Mouse (Mus musculus) urinary bladder, postnatal 4 days (tissue): Measurements from ENCODE around the gene Hist1h3g.

Source experiments
- DNase-seq, 2 experiments: peaks; one replicate each; pipeline ENCODE4 v3.0.0; 2021 to 2022; ENCODE audit warnings: low spot score in 2 of 2

The Hist1h3g gene

GRCm38 (mm10) chr13:23576906-23577639 is 41.9 kb downstream of the Hist1h3g start:
- no peak for DNase-seq

- no peak for DNase-seq
Observed at GRCm38 (mm10) chr13:23577835-23578234, 42.6 kb downstream of the Hist1h3g start.

- peak; percentile 94 to 95 for DNase-seq
Observed at GRCm38 (mm10) chr13:23581408-23582218, 46.4 kb downstream of the Hist1h3g start, which contains the start of gene Hist1h4d. Hist1h4d (plus strand) TSS chr13:23581598.

- no peak for DNase-seq
Observed at GRCm38 (mm10) chr13:23582219-23583056, 47.2 kb downstream of the Hist1h3g start.

GRCm38 (mm10) chr13:23583387-23584068 is 48.3 kb downstream of the Hist1h3g start:
- no peak for DNase-seq

- DNase-seq = no peak
Observed at GRCm38 (mm10) chr13:23584331-23584730, 49.1 kb downstream of the Hist1h3g start.

GRCm38 (mm10) chr13:23585029-23585441 is 49.8 kb downstream of the Hist1h3g start:
- peak; percentile 60 to 71 for DNase-seq
